Mouse (Mus musculus) adipocyte (in vitro differentiated cells): ENCODE results near the gene Zdhhc4.

Experiments used
- DNase-seq: peaks from one replicate; pipeline ENCODE4 v3.0.0-alpha.2; 2016; ENCODE audit warnings: low spot score

Zdhhc4 gene

DNA sequence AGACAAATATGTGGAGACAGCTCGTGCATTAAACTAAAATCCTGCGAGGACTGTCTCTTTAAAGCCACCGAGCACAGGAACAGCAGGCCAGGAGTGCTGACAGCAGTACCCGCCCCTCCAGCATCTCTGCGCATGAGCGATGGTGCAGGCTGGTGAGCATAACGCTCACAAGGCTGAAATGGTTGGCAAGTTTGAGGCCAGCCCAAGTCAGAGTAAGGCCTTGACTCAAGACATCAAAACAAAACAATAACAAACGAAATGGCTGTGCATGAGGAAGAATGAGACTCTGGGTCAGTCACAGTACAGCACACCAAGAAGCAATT, 11.8 kb downstream of the Zdhhc4 start:
- DNase-seq, result no peak

DNA sequence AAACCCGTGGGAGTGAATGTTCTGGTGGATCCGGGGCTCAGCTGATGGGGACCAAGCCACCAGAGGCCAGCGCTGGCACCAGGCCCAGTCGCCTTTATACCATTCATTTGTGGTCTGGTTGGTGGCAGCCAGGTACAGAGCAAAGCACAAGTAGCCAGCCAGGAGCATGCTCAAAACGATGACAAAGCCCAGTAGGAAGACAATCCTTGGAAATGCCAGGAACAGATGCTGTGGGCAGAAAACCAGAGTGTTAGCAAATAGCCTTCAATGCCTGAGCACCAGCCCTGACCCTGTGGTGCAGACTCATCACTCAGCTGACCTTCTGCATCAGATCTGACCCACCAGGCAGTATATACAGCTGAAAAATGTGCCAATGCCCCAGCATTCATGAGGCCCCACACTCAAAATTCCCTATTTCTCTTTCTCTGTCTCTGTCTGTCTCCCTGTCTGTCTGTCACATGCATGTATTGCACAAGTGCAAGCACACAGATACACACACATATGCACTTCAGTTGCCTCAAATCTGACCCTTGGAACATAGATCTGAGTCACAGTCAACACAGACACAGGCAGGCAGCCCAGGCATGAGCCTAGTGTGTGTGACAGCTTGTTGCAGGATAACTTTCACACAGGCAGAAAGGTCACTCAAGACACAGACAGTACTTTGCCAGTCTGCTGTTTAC, 12.3 kb downstream of the Zdhhc4 start:
- DNase-seq, result peak; percentile 27

- no peak for DNase-seq
Observed at GRCm38 (mm10) chr5:143315514-143315888, 13.6 kb downstream of the Zdhhc4 start.

GRCm38 (mm10) chr5:143314730-143315513, 14.1 kb downstream of the Zdhhc4 start, which contains the start of gene E130309D02Rik:
Gene E130309D02Rik, minus strand, starts transcription at chr5:143315360.
- DNase-seq, result peak; percentile 75

DNA sequence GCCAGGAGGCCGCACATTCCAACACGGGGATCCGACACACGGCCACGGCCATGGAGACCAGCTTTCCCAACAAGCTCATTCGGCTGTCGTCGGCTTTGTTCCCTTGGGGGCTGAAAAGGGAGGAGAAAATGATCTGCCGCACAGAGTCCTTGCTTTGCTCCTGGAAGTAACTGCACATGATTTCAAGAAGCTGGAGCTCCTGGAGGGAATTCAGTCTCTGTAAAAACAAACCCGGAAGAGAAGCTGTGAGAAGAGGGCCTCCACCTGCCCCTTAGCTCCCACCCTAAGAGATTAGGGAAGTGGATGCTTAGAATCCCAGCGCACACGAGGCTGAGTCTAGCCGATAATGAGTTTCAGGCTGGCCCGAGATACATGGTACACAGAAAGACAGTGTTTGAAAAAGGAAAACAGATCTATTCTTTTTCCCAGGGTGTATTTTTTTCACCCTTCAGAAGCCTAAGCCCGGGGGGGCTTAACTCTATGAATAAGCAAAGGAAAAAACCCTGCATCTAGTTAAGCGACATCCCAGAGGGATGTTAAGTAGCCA, 14.8 kb downstream of the Zdhhc4 start:
- DNase-seq, result no peak

DNA sequence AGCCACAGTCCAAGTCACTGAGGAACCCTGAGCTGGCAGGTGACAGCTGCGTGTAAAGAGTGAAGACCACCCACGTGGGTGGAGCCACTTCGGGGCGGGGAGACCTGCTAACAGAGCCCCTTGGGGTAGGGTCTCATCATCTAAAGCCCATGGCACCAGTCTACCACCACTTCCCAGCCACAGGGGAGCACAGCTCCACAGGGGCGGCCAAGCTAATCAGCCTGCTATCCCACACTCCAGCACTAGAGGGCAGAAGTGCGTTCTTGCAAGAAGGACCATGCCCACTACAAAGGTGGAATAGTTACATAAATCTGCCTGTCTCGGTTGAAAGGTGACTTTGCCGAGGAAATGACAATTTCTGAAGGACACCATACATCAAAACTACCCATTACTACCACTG, 17.2 kb downstream of the Zdhhc4 start:
- peak; percentile 73 for DNase-seq

- no peak for DNase-seq
Observed at GRCm38 (mm10) chr5:143309916-143310315, 19.1 kb downstream of the Zdhhc4 start.

GRCm38 (mm10) chr5:143308825-143309224, 20.2 kb downstream of the Zdhhc4 start:
- no peak for DNase-seq

DNA sequence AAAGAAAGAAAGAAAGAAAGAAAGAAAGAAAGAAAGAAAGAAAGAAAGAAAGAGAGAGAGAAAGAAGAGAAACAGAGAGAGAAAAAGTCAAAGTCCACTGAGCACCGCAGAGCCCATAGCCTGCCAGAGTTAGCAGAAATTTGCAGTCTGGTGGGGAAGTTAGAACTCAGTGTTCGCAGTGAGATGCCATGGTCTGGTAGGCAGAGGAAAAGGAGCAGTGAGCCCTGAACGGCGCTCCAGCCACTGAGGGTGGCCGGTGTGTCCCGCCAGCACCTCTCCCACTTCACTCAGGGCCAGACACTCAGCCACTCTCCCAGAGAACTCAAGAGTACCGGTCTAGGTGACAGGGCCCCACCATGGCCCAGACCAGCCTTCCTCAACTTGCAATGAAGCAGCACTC, 24.8 kb downstream of the Zdhhc4 start:
- no peak for DNase-seq

DNA sequence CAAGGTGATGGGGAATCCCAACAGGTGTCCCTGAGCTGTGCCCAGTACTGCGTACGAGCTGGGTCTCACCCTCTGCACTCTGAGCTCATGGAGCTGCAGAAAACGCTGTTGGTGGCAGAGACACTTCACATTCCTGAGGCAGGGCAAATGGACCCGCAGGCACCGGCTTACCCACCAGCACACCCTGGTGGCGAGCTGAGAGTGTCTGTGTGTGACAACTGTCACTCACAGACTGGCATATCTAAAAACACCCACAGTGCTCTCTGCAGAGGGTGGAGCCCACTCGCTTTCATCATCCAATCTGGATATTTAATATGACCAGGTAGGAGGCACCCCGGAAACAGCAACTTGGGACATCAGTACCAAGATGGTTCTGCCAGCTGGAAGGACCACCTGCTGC, 27.8 kb downstream of the Zdhhc4 start:
- DNase-seq, result peak; percentile 24

DNA sequence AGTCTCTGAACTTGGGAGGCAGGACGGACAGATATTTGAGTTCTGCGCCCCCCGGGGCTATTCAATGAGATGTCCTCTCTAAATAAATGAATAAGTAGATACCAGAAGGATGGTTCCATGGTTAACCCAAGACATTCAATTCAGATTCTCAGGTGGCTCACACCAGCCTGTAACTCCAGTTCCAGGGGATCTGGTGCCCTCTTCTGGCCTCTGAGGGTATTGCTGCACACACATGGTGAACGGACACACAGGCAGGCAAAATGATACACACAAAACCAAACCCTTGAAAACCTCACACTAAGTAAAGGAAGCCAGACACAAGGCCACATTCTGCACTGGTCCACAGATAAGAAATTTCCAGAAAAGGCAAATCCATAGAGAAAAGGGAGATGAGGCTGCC, 29.4 kb downstream of the Zdhhc4 start:
- peak; percentile 29 for DNase-seq

DNA sequence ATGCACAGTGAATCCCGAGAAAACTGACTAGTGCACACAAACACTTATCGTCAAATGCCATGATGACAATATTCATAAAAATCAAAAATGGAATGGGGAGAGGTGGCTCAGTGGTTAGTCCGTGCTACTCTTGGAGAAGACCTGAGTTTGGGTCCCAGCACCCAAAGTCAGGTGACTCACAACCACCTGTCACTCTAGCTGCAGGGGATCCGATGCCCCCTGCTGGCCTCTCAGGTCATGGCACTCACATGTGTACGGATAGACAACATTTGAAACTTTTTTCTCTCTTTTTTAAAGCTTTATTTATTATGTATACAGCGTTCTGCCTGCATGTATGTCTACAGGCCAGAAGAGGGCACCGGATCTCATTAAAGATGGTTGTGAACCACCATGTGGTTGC, 30.7 kb downstream of the Zdhhc4 start:
- no peak for DNase-seq

DNA sequence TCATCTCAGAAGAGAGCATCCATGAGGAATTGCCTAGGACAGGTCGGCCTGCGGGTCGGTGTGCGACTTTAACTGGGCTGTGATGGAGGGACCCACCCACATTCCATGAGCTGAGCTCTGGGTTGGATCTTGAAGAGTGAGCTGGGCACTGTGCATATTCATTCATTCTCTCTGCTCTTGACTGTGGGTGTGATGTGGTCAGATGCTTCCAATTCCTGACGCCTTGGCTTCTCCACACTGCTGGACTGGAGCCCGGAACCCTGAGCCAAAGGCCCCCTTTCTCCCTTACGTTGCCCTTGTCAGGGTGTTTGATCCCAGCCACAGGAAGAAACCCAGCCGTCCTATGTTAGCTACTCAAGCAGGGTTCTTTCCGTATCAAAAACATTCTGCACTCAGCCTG, 31.1 kb downstream of the Zdhhc4 start:
- no peak for DNase-seq

- DNase-seq, result peak; percentile 24
Observed at GRCm38 (mm10) chr5:143295330-143295729, 33.7 kb downstream of the Zdhhc4 start.

GRCm38 (mm10) chr5:143294862-143295261, 34.2 kb downstream of the Zdhhc4 start:
- no peak for DNase-seq

- DNase-seq, result no peak
Observed at GRCm38 (mm10) chr5:143293404-143293803, 35.7 kb downstream of the Zdhhc4 start, which contains the start of gene Zfp853. Gene Zfp853, minus strand, starts transcription at chr5:143293623.

DNA sequence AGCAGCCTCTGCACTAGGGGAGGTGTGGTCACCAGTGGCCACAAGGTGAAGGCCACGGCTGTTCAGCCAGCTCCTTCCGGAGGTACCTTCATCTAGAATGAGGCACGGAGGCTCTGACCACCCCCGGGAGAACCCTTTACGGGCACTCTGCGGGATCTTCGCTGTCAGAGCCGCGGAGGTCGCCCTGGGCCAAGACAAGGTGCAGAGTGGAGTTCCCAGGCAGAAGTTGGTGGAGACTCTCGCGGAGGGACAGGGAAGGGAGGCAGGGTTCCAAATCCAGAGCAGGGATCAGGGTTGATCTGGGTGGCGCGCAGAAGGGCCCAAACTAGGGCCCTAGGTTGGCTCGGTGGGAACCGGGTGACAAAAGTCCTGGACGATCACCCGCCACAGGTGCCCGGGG, 36.2 kb downstream of the Zdhhc4 start:
- DNase-seq, result no peak

- no peak for DNase-seq
Observed at GRCm38 (mm10) chr5:143289299-143289698, 39.8 kb downstream of the Zdhhc4 start.

- no peak for DNase-seq
Observed at GRCm38 (mm10) chr5:143288378-143288911, 40.6 kb downstream of the Zdhhc4 start.

GRCm38 (mm10) chr5:143287774-143288328, 41.2 kb downstream of the Zdhhc4 start:
- no peak for DNase-seq

DNA sequence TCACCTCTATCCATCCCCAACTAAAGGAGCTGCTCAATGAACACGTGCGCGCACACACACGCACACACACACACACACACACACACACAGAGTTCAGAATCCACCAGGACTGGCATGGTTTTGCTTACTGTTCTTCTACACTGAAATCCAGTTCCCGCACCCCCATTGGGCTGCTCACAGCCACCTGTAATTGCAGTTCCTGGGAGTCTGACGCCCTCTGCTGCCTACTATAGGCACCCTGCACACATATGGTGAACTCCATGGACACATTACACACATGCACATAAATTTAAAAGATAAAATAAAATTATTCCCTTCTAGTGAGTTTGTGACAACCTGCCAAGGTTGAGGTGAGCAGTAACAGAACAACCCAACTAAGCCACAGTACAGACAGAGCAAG, 44.3 kb downstream of the Zdhhc4 start:
- DNase-seq, result no peak

DNA sequence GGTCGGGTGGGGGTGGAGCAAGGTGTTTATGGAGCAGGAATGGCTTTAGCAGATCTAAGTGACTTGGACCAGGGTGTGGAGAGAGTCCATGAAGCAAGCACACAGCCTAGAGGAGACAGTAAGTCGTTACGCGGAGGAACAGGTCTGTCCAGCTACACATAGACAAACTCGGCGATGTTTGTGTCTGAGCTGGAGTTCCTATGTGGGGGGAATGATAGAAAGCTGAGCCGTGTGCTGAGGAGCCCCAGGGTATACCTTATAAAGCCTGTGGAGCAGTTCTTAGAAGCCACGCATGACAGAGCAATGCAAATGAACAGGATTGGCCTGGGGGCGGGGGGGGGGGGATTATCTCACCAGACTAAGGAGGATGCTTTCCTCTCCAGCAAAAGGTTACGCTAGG, 49.8 kb downstream of the Zdhhc4 start:
- DNase-seq, result no peak

DNA sequence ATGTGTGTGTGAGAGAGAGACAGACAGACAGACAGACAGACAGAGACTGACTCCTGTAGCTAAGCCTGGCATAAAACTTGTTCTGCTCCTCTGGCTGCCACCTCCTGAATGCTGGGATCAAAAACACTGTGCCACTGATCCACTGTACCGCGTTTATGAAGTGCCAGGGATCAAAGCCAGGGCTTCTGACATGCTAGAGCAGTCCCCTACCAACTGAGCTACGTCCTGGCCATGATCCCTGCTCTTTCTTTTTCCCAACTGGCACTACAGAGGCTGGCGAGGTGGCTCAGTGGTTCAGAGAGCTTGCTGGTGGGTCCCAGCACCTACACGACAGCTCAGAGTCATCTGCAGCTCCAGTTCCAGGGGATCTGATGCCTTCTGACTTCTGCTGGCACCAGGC, 53.3 kb downstream of the Zdhhc4 start:
- no peak for DNase-seq
